Mouse (Mus musculus) ES-CJ7 (cell line): Measurements from ENCODE around the gene Phkb.
"Not testable (repeated sequence)": the region's sequence is repeated elsewhere in the genome, so short reads cannot be mapped to it uniquely, and the experiment has no call there.

ENCODE experiments used
- DNase-seq: peaks from one replicate; pipeline ENCODE4 v3.0.0; 2011; ENCODE audit warnings: low read depth, low spot score

Gene Phkb

DNA sequence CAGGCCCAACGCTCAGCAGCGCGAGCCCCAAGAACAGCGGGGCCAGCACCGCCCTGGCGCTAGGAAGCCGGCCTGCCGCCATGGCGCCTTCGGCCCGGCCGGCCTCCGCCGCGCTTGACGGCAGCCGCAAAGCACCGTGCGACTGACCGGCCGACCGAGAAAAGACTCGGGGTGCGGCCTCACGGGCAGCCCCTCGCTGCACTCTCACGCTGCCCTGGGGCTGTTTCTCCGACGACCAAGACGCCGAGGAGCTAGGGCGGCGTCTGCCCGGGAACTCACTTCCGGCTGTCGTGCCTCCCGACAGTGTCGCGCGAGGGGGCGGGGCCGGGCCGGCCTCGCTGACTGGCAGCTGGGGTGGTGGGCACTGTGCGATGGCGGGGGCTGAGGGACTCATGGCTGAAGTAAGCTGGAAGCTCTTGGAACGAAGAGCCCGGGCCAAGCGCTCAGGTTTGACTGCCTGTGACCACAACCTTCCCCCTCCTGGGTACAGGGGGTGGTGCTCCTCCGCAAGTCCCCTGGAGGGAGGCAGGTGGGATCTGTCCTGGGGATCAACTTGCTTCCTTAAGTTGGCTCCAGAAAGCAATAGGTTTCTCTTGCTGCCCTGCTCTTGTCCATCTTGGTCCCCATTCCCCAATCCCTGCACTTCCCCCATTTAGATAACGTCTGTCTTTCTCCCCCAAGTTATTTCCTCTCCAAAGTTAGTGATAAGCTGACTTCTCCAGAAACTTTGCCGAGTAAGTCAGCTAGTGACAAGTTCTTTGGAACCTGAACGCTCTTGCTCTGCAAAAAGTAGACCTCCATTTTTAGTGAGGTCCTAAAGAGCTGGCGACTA is at the start of gene Phkb, which contains the start of gene Itfg1:
Gene Phkb (plus strand): TSS at position 303 of the 832 bp plus-strand sequence.
Gene Itfg1 (minus strand): TSS at position 265 of the 832 bp plus-strand sequence.
- DNase-seq: peak; percentile 97

DNA sequence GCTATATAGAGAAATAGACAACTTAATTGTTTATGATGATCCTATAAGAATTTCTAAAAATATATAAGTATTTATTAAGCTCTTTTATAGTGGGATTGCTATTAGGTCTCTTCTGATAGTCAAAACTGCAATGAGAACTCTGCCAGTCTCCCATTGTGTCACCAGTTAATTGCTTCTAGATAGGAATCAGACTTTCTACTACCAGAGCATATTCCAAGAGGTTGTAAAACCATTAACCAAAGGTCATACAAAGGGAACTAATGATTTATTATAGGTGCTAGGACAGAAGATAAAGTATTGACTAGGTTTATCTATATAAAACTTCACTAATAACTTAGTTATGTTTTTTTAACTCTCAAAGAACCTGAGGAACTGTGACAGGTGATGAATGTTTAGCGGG is 44.4 kb upstream of the Phkb start:
- not testable (repeated sequence) for DNase-seq

DNA sequence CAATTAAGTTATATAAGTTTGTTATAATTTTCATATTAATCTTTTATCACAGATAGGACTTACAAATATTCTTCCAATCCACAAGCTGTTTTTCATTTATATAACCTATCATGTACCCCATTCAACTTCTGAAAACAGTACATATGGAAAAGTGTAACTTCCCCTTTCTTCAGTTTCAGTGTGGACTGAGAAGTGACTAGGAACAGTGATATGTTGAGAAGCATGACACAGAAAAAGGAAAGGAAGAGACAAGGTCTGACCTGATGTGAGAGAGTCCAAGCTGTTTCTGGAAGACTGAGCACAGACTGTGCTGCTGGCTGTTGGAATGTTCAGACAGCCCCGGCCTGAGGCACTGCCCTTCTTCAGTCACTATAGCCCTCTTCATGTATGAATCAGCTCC is 40.6 kb upstream of the Phkb start:
- no peak for DNase-seq

DNA sequence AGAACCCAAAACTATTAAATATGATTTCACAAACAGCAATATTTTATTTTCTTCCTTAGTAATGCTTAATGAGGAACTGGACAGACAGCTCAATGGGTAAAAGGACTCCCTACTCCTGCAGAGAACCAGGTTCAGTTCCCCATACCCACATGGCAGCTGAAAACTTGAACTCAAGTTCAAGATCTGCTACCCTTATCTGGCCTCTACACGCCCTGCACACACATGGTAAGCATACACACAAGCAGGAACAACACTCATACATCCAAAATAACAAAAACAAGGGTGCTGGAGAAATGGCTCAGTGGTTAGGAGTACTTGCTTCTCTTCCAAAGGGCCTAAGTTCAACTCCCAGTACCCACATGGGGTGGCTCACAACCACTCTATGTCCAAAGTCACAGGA is 39.4 kb upstream of the Phkb start:
- DNase-seq: no peak

DNA sequence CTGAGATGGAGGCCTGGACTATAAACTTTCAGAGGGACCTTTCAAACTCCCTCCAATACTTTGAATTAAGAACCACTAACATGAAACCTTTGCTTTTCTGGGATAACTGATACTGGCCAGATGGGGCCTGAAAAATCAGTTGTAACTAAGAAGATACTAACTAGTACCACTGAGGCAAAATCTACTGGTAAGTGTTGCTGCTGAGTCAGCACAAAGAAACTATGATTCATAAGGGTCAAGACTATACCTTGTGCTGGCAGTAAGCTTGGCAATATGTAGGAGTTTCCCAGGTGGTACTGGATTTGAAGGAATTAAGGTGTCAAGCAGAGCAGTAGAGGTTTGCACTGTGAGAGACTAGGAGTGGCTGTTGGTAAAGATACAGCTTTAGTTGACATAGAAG is 27.1 kb upstream of the Phkb start:
- no peak for DNase-seq

DNA sequence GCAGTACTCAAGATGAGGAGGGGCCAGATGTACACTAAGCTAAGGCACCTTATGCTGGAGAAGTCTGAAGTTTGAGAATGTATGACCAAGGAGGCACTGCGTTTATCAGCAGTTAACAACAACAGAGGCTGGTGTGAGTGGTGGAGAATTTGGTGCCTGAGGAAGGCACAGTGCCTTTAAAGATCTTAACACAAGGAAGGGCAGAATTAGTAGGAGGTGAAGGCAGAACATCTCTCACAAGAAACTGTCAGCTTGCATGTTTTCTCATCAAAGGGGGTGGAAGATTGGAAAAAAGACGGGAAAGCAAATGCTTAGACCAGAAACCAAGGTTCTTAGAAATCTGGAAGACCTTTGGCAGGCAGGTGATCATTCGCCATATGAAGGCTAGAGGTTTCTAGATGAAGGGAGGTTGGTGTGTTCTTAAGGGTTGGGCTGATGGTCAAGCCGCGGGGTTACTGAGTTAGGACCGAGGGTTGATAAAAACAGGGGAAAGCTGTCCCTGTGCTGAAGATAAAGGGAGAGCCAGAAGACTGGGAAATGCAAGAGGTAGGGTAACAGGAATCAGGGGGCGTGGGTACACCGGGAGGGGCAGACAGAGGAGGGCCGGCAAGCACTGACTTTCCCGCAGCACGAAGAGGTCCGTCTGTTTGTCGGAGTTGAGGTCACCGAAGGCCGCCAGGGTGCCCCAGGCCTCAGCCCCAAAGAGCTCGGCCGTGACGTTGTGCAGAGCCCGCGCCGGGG is 673 bp upstream of the Phkb start:
- DNase-seq: no peak

DNA sequence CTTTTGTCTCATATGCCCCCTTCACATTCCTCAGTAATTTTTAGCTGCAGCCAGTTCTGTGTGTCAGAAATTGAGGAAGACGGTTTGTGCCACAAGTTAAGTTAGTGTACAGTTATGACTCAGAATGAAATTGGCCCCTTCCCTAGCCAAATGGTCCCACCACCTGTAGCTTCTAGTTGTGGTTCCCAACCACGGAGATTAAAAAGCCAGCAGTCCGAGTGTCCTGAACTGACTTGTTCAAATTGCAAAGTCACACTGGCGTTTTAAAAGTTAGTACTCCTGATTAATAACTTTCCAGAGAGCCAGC is 683 bp downstream of the Phkb start:
- DNase-seq: no peak

DNA sequence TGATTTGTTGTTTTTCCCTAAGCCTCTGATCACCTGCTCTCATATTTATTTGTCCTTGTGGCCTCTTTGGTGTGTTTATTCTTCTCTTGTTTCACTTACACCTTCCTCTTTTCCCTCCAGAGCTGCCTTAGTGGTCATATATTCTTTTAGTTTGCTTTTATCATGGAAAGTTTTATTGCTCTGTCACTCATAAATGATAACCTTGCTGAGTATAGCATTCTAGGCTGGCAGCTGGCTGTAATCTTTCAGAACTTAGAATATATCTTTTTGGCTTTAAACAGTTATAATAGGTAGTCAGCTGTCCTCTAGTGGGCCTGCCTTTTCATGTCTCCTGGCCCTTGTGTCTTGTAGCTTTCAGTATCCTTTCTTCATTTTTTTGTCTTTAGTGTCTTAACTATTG is 5.1 kb downstream of the Phkb start:
- DNase-seq: no peak

DNA sequence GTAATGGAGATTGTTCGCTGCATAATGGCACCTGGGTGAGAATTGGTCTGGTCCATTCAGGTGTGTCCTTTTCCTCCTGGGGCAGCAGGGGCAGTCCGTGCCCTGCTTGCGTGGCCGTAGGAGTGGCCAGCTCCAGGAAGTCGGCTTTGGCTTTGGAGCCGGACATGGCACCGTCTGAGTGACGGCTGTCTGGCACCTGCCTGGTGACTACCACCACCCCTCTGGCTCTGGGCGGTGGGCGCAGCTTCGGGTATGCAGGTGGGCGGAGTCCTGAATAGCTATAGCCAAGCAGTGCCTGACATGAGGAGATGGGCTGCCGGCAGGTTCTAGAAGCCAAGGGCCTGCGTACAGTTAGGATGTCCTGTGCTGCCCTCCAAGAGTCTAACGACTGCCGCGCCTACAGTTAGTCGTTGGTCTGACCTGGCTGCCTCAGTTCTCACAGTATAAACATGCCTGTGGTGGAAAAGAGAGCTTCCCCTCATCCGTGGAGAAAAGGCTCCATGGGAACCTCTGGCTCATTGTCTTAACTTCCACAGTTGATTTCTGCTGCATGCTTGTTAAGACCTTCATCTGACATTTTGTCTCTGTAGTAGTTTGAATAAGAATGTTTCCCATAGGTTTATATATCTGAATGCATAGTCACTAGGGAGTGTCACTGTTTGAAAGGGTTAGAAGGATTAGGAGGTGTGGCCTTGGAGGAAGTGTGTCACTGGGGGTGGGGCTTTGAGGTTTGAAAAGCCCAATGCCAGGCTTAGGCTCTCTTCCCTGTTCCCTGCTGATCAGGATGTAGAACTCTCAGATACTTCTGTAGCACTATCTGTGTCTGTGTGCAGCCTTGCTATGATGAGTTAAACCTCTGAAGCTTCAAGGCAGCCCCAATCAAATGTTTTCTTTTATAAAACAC is 13.7 kb downstream of the Phkb start:
- peak; percentile 48 for DNase-seq

DNA sequence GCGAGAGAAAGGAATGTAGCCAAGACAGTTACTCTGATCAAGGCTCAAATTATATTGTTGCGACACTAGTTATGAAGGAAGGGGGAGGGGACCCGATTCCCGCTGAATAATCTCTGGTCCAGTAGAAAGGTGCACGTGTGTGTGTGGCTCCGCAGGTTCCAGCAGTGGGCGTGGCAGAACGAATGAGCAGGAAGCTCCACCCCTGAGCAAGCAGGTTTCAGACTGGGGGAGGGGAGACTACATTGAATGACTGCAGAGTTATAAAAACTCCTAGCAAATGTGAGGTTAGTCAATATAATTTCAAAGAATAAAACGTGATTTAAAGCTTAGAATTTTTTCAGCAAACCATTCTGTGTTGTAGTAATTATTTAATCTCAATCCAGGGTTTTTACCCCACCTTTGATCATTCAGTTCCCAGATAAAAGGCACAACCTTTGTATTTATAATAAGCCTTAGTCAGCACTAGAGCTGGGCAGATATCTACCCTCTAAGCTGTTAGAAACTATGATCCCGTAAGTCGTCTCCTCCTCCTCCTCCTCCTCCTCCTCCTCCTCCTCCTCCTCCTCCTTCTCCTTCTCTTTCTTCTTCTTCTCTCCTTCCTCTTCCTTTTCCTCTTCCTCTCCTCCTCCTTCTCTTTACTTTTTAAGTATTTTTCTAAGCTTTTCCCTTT is 16.6 kb downstream of the Phkb start:
- not testable (repeated sequence) for DNase-seq

DNA sequence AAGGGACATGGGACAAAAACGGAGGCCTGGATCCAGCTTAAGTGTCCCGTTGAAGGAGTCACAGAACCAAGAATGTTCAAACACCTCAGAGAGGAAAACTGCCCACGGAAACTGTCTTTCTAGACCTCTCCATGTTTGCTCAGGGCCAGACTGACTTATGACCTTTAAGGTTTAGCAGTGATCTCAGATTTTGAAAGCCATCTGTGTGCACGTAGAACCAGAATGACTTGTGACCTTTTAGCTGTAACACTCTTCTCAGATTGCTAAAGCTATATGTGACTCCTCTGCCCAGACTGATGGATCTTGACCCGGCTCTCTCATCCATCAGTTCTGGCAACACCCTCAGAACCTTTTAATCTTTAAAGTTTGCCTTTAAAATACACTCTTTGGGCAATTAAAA is 19.9 kb downstream of the Phkb start:
- DNase-seq: no peak

DNA sequence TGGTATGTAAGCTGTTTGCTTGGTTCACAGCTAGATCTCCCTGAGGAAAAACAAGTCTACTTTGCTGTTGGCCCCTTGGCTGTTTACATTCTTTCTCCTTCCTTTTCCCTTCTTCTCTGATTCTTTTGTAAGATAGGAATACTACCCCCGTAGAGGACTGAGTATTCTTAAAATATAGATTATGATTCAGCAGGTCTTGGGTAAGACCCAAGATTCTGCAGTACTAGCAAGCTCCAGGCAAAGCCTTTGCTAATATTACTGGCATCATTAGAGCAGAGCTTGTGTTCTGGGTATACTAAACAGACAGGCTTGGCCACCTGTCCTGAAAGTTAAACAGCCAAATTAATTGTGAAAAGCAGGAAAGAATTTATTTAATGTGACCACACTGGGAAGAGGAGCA is 21.6 kb downstream of the Phkb start:
- DNase-seq: no peak

DNA sequence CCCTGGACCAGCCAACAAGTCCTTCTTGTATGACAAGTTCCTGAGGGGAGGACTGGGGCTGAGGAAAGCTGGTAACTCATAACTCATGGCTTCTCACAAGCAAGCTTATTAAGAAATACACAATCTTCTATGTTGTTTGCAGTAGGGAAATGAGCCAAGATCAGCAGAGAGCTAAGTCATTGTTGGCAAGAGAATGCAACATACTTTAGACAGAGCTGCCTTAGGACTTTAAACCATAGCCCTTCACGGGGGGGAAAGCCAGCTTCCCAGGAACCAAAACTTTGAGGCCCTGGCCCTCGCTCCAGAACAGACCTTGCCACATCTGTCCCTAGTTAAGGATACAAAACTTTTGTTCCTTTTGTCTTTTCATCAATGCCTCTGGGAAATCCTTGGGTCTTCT is 30.9 kb downstream of the Phkb start:
- DNase-seq: no peak

DNA sequence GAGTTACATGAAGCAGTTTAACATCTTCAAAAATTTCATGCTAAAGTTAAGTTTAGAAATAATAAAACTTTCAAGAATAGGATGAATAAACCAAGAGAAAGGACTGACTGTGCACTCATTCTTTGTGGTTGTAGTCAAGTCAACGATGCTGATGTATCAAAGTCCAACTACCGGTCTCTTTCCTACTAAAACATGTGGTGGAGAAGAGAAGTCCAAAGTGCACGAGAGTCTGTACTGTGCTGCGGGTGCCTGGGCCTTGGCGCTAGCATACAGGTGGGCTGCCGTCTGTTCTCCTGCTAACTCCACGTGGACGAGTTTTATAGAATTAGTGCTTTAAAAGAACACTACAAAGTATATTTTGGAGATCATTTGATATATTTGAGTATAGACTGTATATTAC is 37.2 kb downstream of the Phkb start:
- no peak for DNase-seq

DNA sequence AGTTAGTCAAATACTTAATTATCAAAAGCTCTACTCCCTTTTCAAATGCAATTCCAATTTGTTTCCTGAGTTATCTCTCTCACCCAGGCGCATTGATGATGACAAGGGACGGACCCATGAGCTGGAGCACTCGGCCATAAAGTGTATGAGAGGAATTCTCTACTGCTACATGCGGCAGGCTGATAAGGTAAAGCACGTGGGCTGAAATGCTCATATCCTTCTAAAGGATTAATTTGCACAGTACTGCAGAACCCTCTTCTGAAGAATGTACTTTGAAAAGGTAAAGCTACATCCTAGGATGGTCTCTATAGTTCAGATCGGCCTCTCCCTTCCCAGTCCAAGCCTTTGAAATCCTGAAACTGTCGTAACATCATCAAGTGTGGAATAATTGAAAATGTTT is 38.9 kb downstream of the Phkb start:
- no peak for DNase-seq

DNA sequence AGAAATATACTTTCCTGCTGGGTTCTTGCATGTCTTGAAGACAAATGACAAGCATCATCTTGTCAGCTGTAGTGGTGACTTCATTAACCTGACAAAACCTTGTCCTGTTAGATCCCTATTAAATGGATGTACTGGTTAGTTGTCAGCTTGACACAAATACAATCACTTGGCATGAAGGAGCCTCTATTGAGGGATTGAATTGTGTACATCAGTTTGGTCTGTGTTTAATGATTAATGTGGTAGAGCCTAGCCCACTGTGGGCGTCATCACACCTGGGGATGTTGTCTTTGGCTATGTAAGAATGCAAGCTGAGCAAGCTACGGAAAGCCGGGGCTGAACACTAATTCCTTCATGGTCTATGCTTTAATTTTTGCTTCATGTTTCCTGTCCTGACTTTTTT is 44.1 kb downstream of the Phkb start:
- DNase-seq: no peak

DNA sequence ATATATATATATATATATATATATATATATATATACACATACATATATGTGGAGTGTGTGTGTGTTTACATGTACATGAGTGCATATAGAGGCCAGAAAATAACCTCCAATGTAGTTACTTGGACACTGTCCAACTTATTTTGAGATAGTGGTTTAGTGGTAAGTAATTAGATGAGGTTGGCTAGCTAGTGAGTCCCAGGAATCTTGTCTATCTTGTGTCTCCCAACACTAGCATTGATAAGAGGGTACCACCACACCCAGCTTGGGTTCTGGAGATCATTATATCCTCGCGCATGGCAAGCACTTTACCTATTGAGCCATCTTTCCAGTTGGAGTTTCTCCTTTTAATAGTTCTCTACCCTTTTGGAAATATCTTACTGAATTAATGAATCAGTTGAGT is 56.9 kb downstream of the Phkb start:
- DNase-seq: no peak

DNA sequence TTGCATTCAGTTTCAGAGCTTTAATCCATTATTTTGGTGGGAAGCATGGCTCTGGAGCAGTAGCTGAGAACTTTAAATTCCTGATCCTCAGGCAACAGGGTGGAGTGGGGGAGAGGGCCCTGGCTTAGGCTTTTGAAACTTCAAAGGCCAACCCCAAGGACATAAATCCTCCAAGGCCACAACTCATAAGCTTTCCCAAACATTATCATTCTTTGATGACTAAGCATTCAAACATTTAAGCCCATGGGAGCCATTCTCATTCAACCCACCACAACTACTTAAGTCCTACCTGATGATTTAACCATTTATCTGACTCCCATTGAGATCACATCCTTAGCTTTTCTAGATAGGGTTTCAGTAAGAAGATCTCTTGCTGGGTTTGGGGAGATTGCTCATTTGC is 84.2 kb downstream of the Phkb start:
- DNase-seq: peak; percentile 29

DNA sequence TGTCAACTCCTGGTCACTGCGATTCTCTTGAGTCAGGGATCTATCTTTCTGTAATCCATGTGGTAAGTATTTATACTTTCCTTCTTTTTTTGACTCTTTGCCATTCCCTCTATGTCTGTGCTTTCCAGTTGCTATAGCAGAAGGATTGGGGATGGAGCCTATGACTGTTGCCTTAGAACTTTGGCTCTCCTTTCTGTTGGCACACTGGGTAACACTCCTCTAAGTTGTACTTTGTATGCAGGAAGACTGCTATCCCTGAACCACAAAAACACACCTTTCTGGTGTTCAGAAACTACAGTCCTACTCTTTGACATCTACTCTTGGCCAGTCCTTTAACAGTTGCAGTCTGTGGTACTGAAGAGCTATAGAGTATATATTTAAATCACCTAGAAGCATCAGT is 84.8 kb downstream of the Phkb start:
- no peak for DNase-seq

DNA sequence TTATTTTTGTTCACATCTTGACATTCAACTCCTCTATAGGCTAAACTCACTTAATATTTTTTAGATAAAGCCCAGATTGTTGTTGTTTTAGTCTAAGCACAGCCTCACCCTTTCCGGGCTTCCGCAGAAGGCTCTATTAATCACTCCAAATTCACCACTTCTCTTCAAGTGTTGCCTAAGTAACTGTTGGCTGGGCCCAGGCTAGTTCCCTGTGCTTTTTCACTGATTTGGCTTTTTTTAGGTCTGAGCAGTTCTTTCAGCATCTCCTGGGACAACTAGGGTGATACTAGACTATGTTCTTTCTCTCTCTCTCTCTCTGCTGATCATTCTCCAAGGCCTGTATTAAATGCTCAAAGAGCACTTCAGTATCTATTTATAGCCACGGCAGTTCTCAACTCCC is 85.3 kb downstream of the Phkb start:
- DNase-seq: no peak

DNA sequence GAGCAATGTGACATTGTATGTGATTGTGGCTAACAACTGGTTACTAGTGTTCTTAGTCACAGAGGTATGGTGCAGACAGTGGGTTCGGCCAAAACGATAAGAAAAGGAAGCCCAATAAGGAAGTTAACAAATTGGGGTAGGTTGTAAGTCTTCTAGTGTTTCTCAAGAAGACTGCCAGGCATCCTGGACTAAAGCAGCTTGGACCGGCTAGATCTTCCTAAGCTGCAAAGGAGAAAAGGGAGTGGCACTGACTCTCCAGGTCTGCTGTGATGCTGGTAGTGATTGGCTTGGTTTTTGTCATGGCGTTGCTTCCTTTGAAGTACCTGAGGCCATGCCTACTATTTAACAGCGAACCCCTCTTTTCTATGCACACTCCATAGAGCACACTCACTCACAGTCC is 95.4 kb downstream of the Phkb start:
- DNase-seq: peak; percentile 51

DNA sequence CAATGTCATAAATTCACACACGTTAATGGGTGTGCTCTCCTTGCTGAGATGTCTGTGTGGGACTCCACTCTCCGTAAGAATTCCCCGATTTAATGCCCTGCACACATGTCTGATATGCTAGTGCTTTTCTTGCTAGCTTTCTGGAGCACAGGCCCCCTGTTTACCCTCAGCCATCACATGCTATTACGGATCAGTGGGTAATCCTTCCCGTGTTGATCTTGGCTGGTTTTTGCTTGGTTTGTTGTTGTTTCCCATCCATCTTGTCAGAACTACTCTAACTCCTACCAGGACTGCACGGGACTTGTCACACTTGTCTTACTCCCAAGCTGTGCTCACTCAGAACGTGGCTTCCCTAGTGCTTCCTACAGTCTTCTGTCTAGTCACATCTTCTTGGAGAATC is 96.6 kb downstream of the Phkb start:
- DNase-seq: no peak
